Mouse (Mus musculus) lung, postnatal 0 days (tissue): Measurements from ENCODE around the gene Mink1.
A peak's percentile ranks its signal among the peaks of the same experiment; 100 is the strongest.

ENCODE experiments used
- CTCF ChIP-seq: IDR thresholded peaks from 2 replicates; pipeline ENCODE4 v1.5.1; 2016; ENCODE audit warnings: antibody characterized with exemption, mild to moderate bottlenecking
- EP300 ChIP-seq: IDR thresholded peaks from 2 replicates; pipeline ENCODE4 v1.6.1; 2016; ENCODE audit warnings: antibody characterized with exemption, mild to moderate bottlenecking, control low read depth

DNA sequence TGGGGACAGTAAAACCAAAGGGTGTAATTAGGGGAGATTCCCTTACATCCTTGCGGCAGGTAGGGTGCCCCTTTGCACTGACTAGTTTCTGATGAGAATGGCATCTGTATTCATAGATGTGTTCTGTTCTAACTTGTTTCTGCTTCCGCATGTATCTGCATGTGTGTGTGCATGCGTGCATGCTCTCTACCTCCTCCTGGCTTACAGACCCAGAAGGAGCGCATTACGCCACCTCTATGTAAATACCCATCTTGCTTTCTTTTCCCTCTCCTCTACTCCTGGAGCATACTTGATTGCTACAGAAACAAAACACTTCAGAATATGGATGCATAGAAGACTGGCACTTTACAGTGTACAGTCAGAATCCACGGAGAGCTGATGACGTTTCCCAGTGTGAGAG is 21.1 kb downstream of the Mink1 start:
- peak; percentile 58 for TF ChIP-seq CTCF
- no peak for TF ChIP-seq EP300
